Mouse (Mus musculus): Measurements from ENCODE around the gene Samsn1. TPM values are rescaled to one million over a fixed set of nuclear protein-coding genes. Genes with fewer than 3 reads are reported as not detected.

The Samsn1 gene
- total and polyA plus RNA-seq, 3 experiments: 5.7 to 453 (median 257) TPM

- no peaks in the 10 kb centered on the region for H3K9me3 ChIP-seq (replicated peaks)
- H3K4me3 ChIP-seq (ENCODE audit: low read depth, low read length): no peak overlapping the region
- H3K4me1 ChIP-seq (ENCODE audit: insufficient read depth, low read depth, low read length): peaks cover 5% of the 10 kb centered on the region; the same call in 1 of the 2 replicates
- TF ChIP-seq POLR2AphosphoS5 (IDR thresholded peaks at IDR 0.05; ENCODE audit: insufficient replicate concordance, low read depth, low read length): no peak
- TF ChIP-seq GATA2 (IDR thresholded peaks at IDR 0.05; ENCODE audit: borderline replicate concordance, low read depth, low read length): no peak
- TF ChIP-seq GATA1 (IDR thresholded peaks at IDR 0.05; ENCODE audit: borderline replicate concordance, low read length): no peak
- no peak for TF ChIP-seq TAL1 (conservative IDR thresholded peaks at IDR 0.05; ENCODE audit: low read depth, low read length)
- TF ChIP-seq CTCF (IDR thresholded peaks at IDR 0.05; ENCODE audit: low read depth, low read length): no peak
- no peak for DNase-seq (ENCODE audit: low spot score)
- no peaks in the 10 kb centered on the region for H3K36me3 ChIP-seq (replicated peaks)
- no peak for ATAC-seq (ENCODE audit: extremely low read depth, insufficient number of reproducible peaks, low FRiP score, poor library complexity, severe bottlenecking)
- H3K27me3 ChIP-seq (ENCODE audit: insufficient read depth, low read length): no peaks in the 10 kb centered on the region
Observed at GRCm38 (mm10) chr16:75929536-75930221, 92.4 kb downstream of the Samsn1 start.

GRCm38 (mm10) chr16:75926511-75926910 is 95.6 kb downstream of the Samsn1 start:
- Histone ChIP-seq H3K4me3 (ENCODE audit: low read depth, low read length) (no peak overlapping the region), H3K36me3 (replicated peaks) (no peaks in the 10 kb centered on the region), H3K27me3 (ENCODE audit: insufficient read depth, low read length) (no peaks in the 10 kb centered on the region), H3K9me3 (replicated peaks) (no peaks in the 10 kb centered on the region), H3K4me1 (ENCODE audit: insufficient read depth, low read depth, low read length) (peaks cover 15% of the 10 kb centered on the region)
- no peak for ATAC-seq (ENCODE audit: extremely low read depth, insufficient number of reproducible peaks, low FRiP score, poor library complexity, severe bottlenecking)
- no peak for TF ChIP-seq GATA2 (IDR thresholded peaks at IDR 0.05; ENCODE audit: borderline replicate concordance, low read depth, low read length)
- no peak for TF ChIP-seq POLR2AphosphoS5 (IDR thresholded peaks at IDR 0.05; ENCODE audit: insufficient replicate concordance, low read depth, low read length)
- no peak for TF ChIP-seq TAL1 (conservative IDR thresholded peaks at IDR 0.05; ENCODE audit: low read depth, low read length)
- no peak for TF ChIP-seq CTCF (IDR thresholded peaks at IDR 0.05; ENCODE audit: low read depth, low read length)
- no peak for TF ChIP-seq GATA1 (IDR thresholded peaks at IDR 0.05; ENCODE audit: borderline replicate concordance, low read length)
- DNase-seq (ENCODE audit: low spot score): no peak

GRCm38 (mm10) chr16:75920870-75921269 is 101.2 kb downstream of the Samsn1 start:
- no peak for ATAC-seq (ENCODE audit: extremely low read depth, insufficient number of reproducible peaks, low FRiP score, poor library complexity, severe bottlenecking)
- no peak overlapping the region for H3K4me3 ChIP-seq (ENCODE audit: low read depth, low read length)

GRCm38 (mm10) chr16:75919298-75919697 is 102.8 kb downstream of the Samsn1 start:
- TF ChIP-seq TAL1 (conservative IDR thresholded peaks at IDR 0.05; ENCODE audit: low read depth, low read length): no peak
- no peak for TF ChIP-seq CTCF (IDR thresholded peaks at IDR 0.05; ENCODE audit: low read depth, low read length)
- TF ChIP-seq POLR2AphosphoS5 (IDR thresholded peaks at IDR 0.05; ENCODE audit: insufficient replicate concordance, low read depth, low read length): no peak
- TF ChIP-seq GATA1 (IDR thresholded peaks at IDR 0.05; ENCODE audit: borderline replicate concordance, low read length): no peak
- TF ChIP-seq GATA2 (IDR thresholded peaks at IDR 0.05; ENCODE audit: borderline replicate concordance, low read depth, low read length): no peak
- DNase-seq (ENCODE audit: low spot score) (no peak), ATAC-seq (ENCODE audit: extremely low read depth, insufficient number of reproducible peaks, low FRiP score, poor library complexity, severe bottlenecking) (no peak)
- Histone ChIP-seq H3K9me3 (replicated peaks) (no peaks in the 10 kb centered on the region), H3K36me3 (replicated peaks) (no peaks in the 10 kb centered on the region), H3K27me3 (ENCODE audit: insufficient read depth, low read length) (no peaks in the 10 kb centered on the region), H3K4me3 (ENCODE audit: low read depth, low read length) (no peak overlapping the region), H3K4me1 (ENCODE audit: insufficient read depth, low read depth, low read length) (peaks cover 57% of the 10 kb centered on the region)

More at GRCm38 (mm10) chr16:75920870-75921269, 101.2 kb downstream of the Samsn1 start:
- Histone ChIP-seq H3K27me3 (ENCODE audit: insufficient read depth, low read length) (no peaks in the 10 kb centered on the region), H3K4me1 (ENCODE audit: insufficient read depth, low read depth, low read length) (peaks cover 57% of the 10 kb centered on the region), H3K9me3 (replicated peaks) (no peaks in the 10 kb centered on the region), H3K36me3 (replicated peaks) (no peaks in the 10 kb centered on the region)
- DNase-seq (ENCODE audit: low spot score): no peak
- TF ChIP-seq TAL1 (conservative IDR thresholded peaks at IDR 0.05; ENCODE audit: low read depth, low read length): no peak
- no peak for TF ChIP-seq CTCF (IDR thresholded peaks at IDR 0.05; ENCODE audit: low read depth, low read length)
- no peak for TF ChIP-seq POLR2AphosphoS5 (IDR thresholded peaks at IDR 0.05; ENCODE audit: insufficient replicate concordance, low read depth, low read length)
- TF ChIP-seq GATA1 (IDR thresholded peaks at IDR 0.05; ENCODE audit: borderline replicate concordance, low read length): no peak
- no peak for TF ChIP-seq GATA2 (IDR thresholded peaks at IDR 0.05; ENCODE audit: borderline replicate concordance, low read depth, low read length)

GRCm38 (mm10) chr16:75917712-75918111 is 104.4 kb downstream of the Samsn1 start:
- TF ChIP-seq GATA2 (IDR thresholded peaks at IDR 0.05; ENCODE audit: borderline replicate concordance, low read depth, low read length): no peak
- TF ChIP-seq POLR2AphosphoS5 (IDR thresholded peaks at IDR 0.05; ENCODE audit: insufficient replicate concordance, low read depth, low read length): no peak
- TF ChIP-seq GATA1 (IDR thresholded peaks at IDR 0.05; ENCODE audit: borderline replicate concordance, low read length): no peak
- TF ChIP-seq TAL1 (conservative IDR thresholded peaks at IDR 0.05; ENCODE audit: low read depth, low read length): peak; percentile 61
- no peak for TF ChIP-seq CTCF (IDR thresholded peaks at IDR 0.05; ENCODE audit: low read depth, low read length)
- no peaks in the 10 kb centered on the region for H3K36me3 ChIP-seq (replicated peaks)
- ATAC-seq (ENCODE audit: extremely low read depth, insufficient number of reproducible peaks, low FRiP score, poor library complexity, severe bottlenecking) (peak; percentile 98), DNase-seq (ENCODE audit: low spot score) (peak; percentile 11)
- H3K9me3 ChIP-seq (replicated peaks): no peaks in the 10 kb centered on the region
- no peaks in the 10 kb centered on the region for H3K27me3 ChIP-seq (ENCODE audit: insufficient read depth, low read length)
- no peak overlapping the region; the same call in 1 of the 2 replicates for H3K4me3 ChIP-seq (ENCODE audit: low read depth, low read length)
- H3K4me1 ChIP-seq (ENCODE audit: insufficient read depth, low read depth, low read length): peaks cover 55% of the 10 kb centered on the region

- ATAC-seq (ENCODE audit: extremely low read depth, insufficient number of reproducible peaks, low FRiP score, poor library complexity, severe bottlenecking): no peak
- H3K27me3 ChIP-seq (ENCODE audit: insufficient read depth, low read length): no peaks in the 10 kb centered on the region
Observed at GRCm38 (mm10) chr16:75912051-75912450, 110.0 kb downstream of the Samsn1 start.

More at GRCm38 (mm10) chr16:75912051-75912450, 110.0 kb downstream of the Samsn1 start:
- DNase-seq (ENCODE audit: low spot score): no peak
- TF ChIP-seq TAL1 (conservative IDR thresholded peaks at IDR 0.05; ENCODE audit: low read depth, low read length) (no peak), GATA2 (IDR thresholded peaks at IDR 0.05; ENCODE audit: borderline replicate concordance, low read depth, low read length) (no peak), POLR2AphosphoS5 (IDR thresholded peaks at IDR 0.05; ENCODE audit: insufficient replicate concordance, low read depth, low read length) (no peak), GATA1 (IDR thresholded peaks at IDR 0.05; ENCODE audit: borderline replicate concordance, low read length) (no peak), CTCF (IDR thresholded peaks at IDR 0.05; ENCODE audit: low read depth, low read length) (no peak)
- Histone ChIP-seq H3K36me3 (replicated peaks) (no peaks in the 10 kb centered on the region), H3K4me1 (ENCODE audit: insufficient read depth, low read depth, low read length) (peaks cover 22% of the 10 kb centered on the region), H3K4me3 (ENCODE audit: low read depth, low read length) (no peak overlapping the region), H3K9me3 (replicated peaks) (no peaks in the 10 kb centered on the region)
